Mouse (Mus musculus) forebrain, postnatal 0 days (tissue): Measurements from ENCODE around the gene Pla2g6. TPM values are rescaled to one million over a fixed set of nuclear protein-coding genes. Genes with fewer than 3 reads are reported as not detected.

ENCODE experiments used
- ATAC-seq: fragments of 200-750 bp; cut with Nextera tagmentation; 2 replicates; pipeline ENCODE4 v1.8.0; 2017; ENCODE audit warnings: mild to moderate bottlenecking, moderate library complexity
- DNase-seq: peaks from one replicate; pipeline ENCODE4 v3.0.0-alpha.2; 2015
- H3K27ac ChIP-seq: fragments of 300-500 bp; sonication (generic); 2 replicates; pipeline ENCODE4 v1.5.1; 2014; ENCODE audit warnings: low read depth, mild to moderate bottlenecking, antibody characterized with exemption, low read length, moderate library complexity, mixed read lengths
- H3K27me3 ChIP-seq: fragments of 300-500 bp; sonication (generic); 2 replicates; pipeline ENCODE4 v1.6.1; 2014; ENCODE audit warnings: mild to moderate bottlenecking, low read length, mixed read lengths; ENCODE audit not compliant: insufficient read depth
- H3K36me3 ChIP-seq: fragments of 300-500 bp; sonication (generic); 2 replicates; pipeline ENCODE4 v1.6.1; 2014; ENCODE audit warnings: mild to moderate bottlenecking, moderate library complexity; ENCODE audit not compliant: insufficient read depth
- H3K4me1 ChIP-seq: fragments of 300-500 bp; sonication (generic); 2 replicates; pipeline ENCODE4 v1.6.1; 2014; ENCODE audit warnings: antibody characterized with exemption; ENCODE audit not compliant: insufficient read depth
- H3K4me2 ChIP-seq: fragments of 300-500 bp; sonication (generic); 2 replicates; pipeline ENCODE4 v1.6.1; 2014; ENCODE audit warnings: low read depth, mild to moderate bottlenecking, moderate library complexity
- H3K4me3 ChIP-seq: fragments of 300-500 bp; sonication (generic); 2 replicates; pipeline ENCODE4 v1.5.1; 2014; ENCODE audit warnings: low read depth, low read length, mixed read lengths
- H3K9ac ChIP-seq: fragments of 300-500 bp; sonication (generic); 2 replicates; pipeline ENCODE4 v1.6.1; 2014; ENCODE audit warnings: mild to moderate bottlenecking
- H3K9me3 ChIP-seq: fragments of 300-500 bp; sonication (generic); 2 replicates; pipeline ENCODE4 v1.6.1; 2016; ENCODE audit warnings: low read length
- CTCF ChIP-seq: sonication (generic); IDR thresholded peaks from 2 replicates; pipeline ENCODE4 v1.5.1; 2016; ENCODE audit warnings: antibody characterized with exemption, control low read depth, low read depth
- WGBS: fragments of 180-500 bp; shearing (Covaris S2); extraction: QIAGEN DNeasy Blood & Tissue Kit; methylation state at CpG from one replicate; pipeline ENCODE4 v1.1.7; 2014; 5-methylcytosine and 5-hydroxymethylcytosine counted together
- microRNA counts: library from miRNA; unstranded; fragments of <30 nt; microRNA quantifications from one replicate; lab custom pipeline; 2015
- microRNA-seq, 2 experiments: library from miRNA; unstranded; fragments of <30 nt; microRNA quantifications; one replicate each; pipeline ENCODE4; 2016
- polyA plus RNA-seq: library from polyadenylated mRNA; unstranded; fragments of >200 nt; fragmentation: Nextera tagmentation; extraction: Ambion mirVana; gene quantifications from 2 replicates; pipeline ENCODE4 v1.2.1, GENCODE M21; 2015
- total RNA-seq: library from RNA; depleted of rRNA; stranded (reverse); fragments of >200 nt; gene quantifications from 2 replicates; pipeline ENCODE4 v1.2.3, GENCODE M21; 2014; rRNA removed

Gene Pla2g6
- total and polyA plus RNA-seq, 2 experiments from 2014 or later: 15.2 to 31.1 TPM

DNA sequence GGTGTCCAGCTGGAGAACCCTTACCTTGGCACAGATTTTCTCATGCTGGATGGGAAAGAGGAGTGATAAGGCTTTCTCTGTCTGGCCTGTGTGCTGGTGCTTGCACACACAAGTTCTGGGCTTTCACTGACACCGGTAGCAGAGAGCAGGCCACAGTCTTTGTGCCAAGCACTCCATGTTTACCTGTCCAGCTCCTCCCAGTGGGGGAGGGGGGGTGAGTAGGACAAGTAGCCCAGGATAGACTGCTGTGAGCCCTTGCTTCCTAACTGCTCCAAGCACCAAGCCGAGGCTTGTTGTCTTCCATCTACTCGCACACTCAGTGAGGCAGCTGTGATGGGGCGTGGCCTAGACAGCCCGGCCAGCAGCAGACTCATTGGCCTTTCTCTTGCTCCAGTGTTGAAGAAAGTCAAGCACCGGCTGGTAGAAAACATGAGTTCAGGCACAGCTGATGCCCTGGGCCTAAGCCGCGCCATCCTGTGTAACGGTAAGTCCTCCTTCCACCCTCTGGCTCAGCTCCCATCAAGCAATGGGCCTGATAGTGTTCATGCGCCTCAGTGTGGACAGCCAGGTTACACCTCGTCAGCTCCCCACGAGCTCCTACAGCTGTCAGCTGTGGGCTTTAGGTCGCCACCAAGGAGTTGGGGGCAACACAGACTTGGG, 85.5 kb downstream of the Pla2g6 start:
- Histone ChIP-seq H3K4me1 (peaks cover 4% of the 10 kb centered on the region; the same call in 1 of the 2 replicates), H3K27ac (peak overlapping the region; percentile 83)
- ATAC-seq: peak; percentile 12

DNA sequence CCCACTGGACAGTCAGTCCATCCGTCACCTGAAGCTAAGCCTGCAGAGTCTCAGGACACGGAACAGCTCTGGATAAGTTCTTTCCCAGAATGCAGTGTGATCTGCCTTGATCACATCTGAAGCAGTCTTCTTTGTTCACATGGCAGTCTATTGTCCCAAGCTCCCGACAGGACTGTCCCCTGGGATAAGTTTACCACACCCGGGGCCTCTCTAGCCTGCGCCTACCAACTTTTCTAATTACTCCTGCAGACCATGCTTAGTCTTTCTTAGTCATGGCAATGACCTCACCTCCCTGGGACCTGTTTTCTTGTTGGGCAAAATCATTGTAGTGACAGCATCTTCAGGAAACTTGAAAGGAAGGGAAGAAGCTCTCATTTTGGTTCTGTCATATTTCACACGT, 90.2 kb downstream of the Pla2g6 start:
- H3K9ac ChIP-seq: no peak overlapping the region
- WGBS: 80% methylated on average over 6 of the region's 6 CpGs
- no peak overlapping the region for H3K4me3 ChIP-seq
- no peak overlapping the region for H3K27ac ChIP-seq
- H3K4me1 ChIP-seq: no peaks in the 10 kb centered on the region
- no peaks in the 10 kb centered on the region for H3K27me3 ChIP-seq
- DNase-seq: no peak
- TF ChIP-seq CTCF: no peak
- peaks cover 69% of the 10 kb centered on the region for H3K36me3 ChIP-seq
- H3K9me3 ChIP-seq: no peaks in the 10 kb centered on the region
- ATAC-seq: no peak
- no peak overlapping the region for H3K4me2 ChIP-seq

More for the DNA sequence above, 85.5 kb downstream of the Pla2g6 start:
- Histone ChIP-seq H3K4me3 (no peak overlapping the region), H3K4me2 (no peak overlapping the region), H3K9me3 (no peaks in the 10 kb centered on the region), H3K27me3 (no peaks in the 10 kb centered on the region), H3K36me3 (peaks cover 75% of the 10 kb centered on the region), H3K9ac (no peak overlapping the region)
- TF ChIP-seq CTCF: no peak
- DNase-seq: no peak
- WGBS: 69% methylated on average over 13 of the region's 13 CpGs

MicroRNAs encoded within 50 kb of the gene (microRNA counts, 519-probe panel; counts per million panel counts)
- microRNA mmu-miR-1943 (lab: Ali Mortazavi, UCI): not detected

Small RNAs within 50 kb of the gene (microRNA-seq; reads per million reads assigned to microRNA genes)
- 2.0 to 2.3 reads per million in 2 experiments for gene Mir1943

Other genes with a start within 250 kb of the Pla2g6 start
- gene Micall1, start 219.5 kb downstream of the Pla2g6 start, total RNA-seq: 23.8 and 29.1 TPM in 2 replicates
- 7.2 and 8.0 TPM in 2 replicates for gene Micall1, start 219.5 kb downstream of the Pla2g6 start, polyA plus RNA-seq
- 48.6 and 111 TPM in 2 replicates for gene Polr2f, start 187.4 kb downstream of the Pla2g6 start, total RNA-seq
- gene Polr2f, start 187.4 kb downstream of the Pla2g6 start, polyA plus RNA-seq: 362 and 414 TPM in 2 replicates
- gene 1700088E04Rik, start 187.1 kb downstream of the Pla2g6 start, total RNA-seq: 11.8 and 15.2 TPM in 2 replicates
- gene 1700088E04Rik, start 187.1 kb downstream of the Pla2g6 start, polyA plus RNA-seq: 19.3 and 23.7 TPM in 2 replicates
- gene Sox10, start 163.2 kb downstream of the Pla2g6 start, total RNA-seq: 7.4 and 8.3 TPM in 2 replicates
- 4.8 and 6.3 TPM in 2 replicates for gene Sox10, start 163.2 kb downstream of the Pla2g6 start, polyA plus RNA-seq
- 76.2 and 84.7 TPM in 2 replicates for gene Pick1, start 99.2 kb downstream of the Pla2g6 start, total RNA-seq
- 60.9 and 72.7 TPM in 2 replicates for gene Pick1, start 99.2 kb downstream of the Pla2g6 start, polyA plus RNA-seq
- 2.8 and 4.4 TPM in 2 replicates for gene Gm49486, start 99.0 kb downstream of the Pla2g6 start, total RNA-seq
- 1.1 and 1.2 TPM in 2 replicates for gene Gm49486, start 99.0 kb downstream of the Pla2g6 start, polyA plus RNA-seq
- 0.62 and 0.95 TPM in 2 replicates for gene Slc16a8, start 73.6 kb downstream of the Pla2g6 start, total RNA-seq
- gene Slc16a8, start 73.6 kb downstream of the Pla2g6 start, polyA plus RNA-seq: 1.4 and 1.6 TPM in 2 replicates
- gene Baiap2l2, start 42.9 kb downstream of the Pla2g6 start, total RNA-seq: 3.2 and 7.9 TPM in 2 replicates
- gene Baiap2l2, start 42.9 kb downstream of the Pla2g6 start, polyA plus RNA-seq: 9.1 and 11.3 TPM in 2 replicates
- gene Maff, start 18.2 kb upstream of the Pla2g6 start, total RNA-seq: 2.5 and 3.0 TPM in 2 replicates
- gene Maff, start 18.2 kb upstream of the Pla2g6 start, polyA plus RNA-seq: 0.74 and 1.1 TPM in 2 replicates
- 32.0 and 41.9 TPM in 2 replicates for gene Tmem184b, start 75.2 kb upstream of the Pla2g6 start, total RNA-seq
- 22.9 and 30.3 TPM in 2 replicates for gene Tmem184b, start 75.2 kb upstream of the Pla2g6 start, polyA plus RNA-seq
- gene Csnk1e, start 127.2 kb upstream of the Pla2g6 start, total RNA-seq: 398 and 490 TPM in 2 replicates
- 160 and 248 TPM in 2 replicates for gene Csnk1e, start 127.2 kb upstream of the Pla2g6 start, polyA plus RNA-seq
- 17.3 and 17.8 TPM in 2 replicates for gene Kcnj4, start 176.9 kb upstream of the Pla2g6 start, total RNA-seq
- 0.99 and 1.1 TPM in 2 replicates for gene Kcnj4, start 176.9 kb upstream of the Pla2g6 start, polyA plus RNA-seq
- gene Kdelr3, start 188.0 kb upstream of the Pla2g6 start, total RNA-seq: 3.1 and 5.6 TPM in 2 replicates
- 5.3 and 6.8 TPM in 2 replicates for gene Kdelr3, start 188.0 kb upstream of the Pla2g6 start, polyA plus RNA-seq
- 373 and 392 TPM in 2 replicates for gene Ddx17, start 218.4 kb upstream of the Pla2g6 start, total RNA-seq
- 21.5 and 26.5 TPM in 2 replicates for gene Ddx17, start 218.4 kb upstream of the Pla2g6 start, polyA plus RNA-seq